Mouse (Mus musculus) fat pad, adult 2 months (tissue): Measurements from ENCODE around the gene Osbpl5.

Source experiments
- DNase-seq: peaks from one replicate; pipeline ENCODE4 v3.0.0-alpha.2; 2011; ENCODE audit warnings: low read depth, low spot score; ENCODE audit errors: extremely low read depth

Gene Osbpl5

DNA sequence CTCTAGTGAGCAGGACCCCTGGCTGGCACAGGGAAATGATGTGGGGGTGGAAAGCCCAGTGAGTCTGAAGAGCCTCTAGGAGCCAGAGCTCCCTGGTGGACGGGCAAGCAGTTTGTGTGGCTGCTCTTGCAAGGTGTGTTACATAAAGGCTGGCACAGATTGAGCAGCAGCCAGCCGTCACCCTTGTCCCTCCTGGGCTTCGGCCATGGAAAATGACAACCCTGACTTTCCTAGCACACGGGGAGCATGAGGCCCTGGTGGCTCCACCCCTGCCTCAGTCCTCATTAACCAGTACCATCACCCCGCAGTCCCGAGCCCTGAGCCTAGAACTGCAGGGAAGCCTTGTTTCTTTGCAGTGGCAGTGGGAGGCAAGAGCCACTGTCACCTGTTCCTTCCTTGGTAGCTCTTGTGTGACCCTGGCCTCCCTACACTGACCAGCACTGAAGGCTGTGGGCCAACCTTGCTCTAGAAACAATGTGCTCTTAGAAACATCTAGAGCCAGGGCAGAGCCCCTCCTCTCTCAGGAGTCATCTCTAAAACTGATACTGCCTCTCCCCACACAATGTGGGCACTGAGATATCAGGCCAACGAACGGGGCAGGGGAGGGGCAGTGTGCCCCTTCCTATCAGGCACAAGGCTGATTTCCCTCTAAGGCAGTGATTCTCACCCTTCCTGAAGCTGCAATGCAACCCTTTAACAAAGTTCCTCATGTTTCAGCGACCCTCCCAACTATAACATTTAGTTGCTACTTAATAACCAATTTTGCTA is 1.2 kb downstream of the Osbpl5 start:
- DNase-seq = peak; percentile 45

DNA sequence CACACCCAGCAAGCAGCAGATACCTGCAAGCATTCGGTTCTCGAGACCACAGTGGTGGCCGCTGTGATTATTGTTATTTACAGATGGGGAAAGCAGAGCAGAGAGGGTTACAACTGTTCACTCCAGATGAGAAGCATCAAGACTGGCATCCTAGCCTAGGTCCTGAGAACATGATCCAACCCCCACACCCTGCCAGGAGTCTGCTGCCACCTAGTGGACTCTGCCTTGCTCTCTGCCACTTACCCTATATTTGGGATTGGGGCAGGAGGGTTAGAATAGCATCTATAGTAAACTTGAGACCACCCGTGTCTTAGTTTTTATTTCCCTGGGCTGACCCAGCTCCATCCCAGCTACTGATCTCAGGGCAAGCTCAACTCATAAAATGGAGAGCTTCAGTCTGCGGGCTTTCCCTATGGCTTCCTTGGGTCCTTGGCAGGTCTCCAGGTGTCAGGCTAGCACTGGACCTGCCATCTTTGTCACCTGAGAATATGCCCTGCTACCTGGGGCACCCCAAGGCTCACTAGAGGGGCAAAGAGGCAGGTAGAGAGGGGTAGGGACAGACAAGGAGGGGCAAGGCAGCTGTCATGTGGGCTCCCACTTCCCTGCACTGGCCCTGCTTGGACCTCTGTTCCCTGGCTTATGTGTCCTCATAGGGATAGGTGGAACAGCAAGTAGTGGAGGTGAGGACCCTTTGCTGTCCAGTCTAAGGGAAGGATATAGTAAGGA is 2.6 kb downstream of the Osbpl5 start:
- no peak for DNase-seq

DNA sequence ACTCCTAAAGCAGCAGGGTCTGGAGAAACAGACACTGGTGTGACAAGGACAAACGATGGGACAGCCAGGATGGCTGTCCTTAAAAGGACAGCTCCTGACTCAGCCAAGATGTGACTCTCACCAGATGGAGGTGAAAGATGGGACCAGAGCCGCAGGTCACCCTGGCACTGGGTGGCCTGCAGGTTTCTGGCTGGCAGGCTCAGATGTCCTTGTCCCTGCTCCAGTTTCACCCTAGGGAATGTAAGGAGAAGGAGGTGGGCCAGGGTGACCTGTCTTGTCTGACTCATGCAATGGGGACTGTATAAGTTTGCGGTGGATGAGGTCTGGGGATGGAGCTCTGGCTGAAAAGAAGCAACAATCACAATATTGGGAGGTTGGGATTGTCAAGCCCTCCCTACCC is 4.2 kb downstream of the Osbpl5 start:
- DNase-seq = no peak

GRCm38 (mm10) chr7:143752056-143752455 is 4.7 kb downstream of the Osbpl5 start:
- DNase-seq = no peak

DNA sequence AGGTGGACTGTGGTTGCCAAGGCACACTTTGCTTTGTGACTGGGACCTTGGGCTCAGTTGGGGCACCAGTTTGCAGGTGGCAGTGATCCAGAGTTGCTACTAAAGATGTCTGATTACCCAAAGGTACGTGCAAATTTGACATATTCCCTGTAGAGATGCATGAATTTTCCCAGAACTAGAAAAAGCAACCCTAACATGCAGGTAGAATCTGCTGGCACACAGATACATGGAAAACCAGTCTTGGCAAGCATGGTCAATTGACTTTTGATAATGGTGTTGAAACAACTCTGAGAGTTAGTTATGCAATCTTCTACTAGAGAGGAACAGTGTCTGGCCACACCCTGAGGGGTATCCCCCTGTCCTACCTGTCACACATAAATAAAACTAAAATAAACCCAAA is 5.4 kb downstream of the Osbpl5 start:
- DNase-seq = peak; percentile 50

- DNase-seq = no peak
These were observed 7.7 kb downstream of the Osbpl5 start for GRCm38 (mm10) chr7:143749045-143749444.

- peak; percentile 64 for DNase-seq
These were observed 8.5 kb downstream of the Osbpl5 start for GRCm38 (mm10) chr7:143748041-143748868.

GRCm38 (mm10) chr7:143740653-143741052 is 16.1 kb downstream of the Osbpl5 start:
- DNase-seq = no peak

DNA sequence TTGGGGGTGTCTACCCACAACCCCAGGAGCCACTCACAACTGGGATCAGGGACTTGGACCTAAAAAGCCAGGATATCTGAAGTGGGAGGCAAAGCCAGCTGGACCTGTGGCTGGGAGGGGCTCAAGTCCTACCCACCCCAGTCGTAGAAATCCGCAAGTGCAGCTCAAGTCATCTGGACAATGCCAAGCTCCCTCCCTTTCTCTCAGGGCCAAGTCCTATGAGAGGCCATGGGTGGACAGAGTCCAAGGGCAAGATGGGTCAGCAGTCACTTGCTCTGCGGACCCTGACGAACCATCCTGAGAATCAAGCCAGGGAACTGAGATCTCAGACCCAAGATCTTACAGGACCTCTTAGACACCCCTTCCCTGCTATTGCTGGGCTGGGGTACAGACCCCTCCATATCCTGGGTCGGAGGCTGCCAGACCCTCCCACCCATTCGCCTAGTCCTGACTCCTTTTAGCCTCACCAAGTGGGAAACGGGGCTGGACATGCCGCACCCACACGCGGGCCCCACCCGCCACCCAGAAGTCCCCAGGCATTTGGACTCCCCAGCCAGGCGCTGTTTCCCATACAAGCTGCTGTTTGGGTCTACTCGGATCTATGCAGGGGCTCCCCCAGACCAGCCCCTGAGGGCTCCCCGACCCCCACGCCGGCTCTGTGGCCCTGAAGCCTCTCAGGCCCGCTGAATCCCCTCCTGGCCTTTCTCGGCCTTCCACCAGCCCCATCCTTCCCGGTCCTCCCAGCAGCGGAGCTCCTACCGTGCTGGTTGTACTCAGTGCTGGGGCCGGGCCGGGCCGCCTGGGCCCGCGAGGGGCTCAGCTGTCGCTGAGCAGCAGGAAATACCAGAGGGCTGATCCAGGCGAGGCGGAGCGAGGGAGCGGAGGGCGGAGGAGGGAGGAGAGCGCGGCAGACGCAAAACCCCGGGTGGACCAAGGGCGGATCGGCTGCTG is 17.0 kb downstream of the Osbpl5 start:
- no peak for DNase-seq

GRCm38 (mm10) chr7:143738601-143739006 is 18.2 kb downstream of the Osbpl5 start:
- DNase-seq = no peak

DNA sequence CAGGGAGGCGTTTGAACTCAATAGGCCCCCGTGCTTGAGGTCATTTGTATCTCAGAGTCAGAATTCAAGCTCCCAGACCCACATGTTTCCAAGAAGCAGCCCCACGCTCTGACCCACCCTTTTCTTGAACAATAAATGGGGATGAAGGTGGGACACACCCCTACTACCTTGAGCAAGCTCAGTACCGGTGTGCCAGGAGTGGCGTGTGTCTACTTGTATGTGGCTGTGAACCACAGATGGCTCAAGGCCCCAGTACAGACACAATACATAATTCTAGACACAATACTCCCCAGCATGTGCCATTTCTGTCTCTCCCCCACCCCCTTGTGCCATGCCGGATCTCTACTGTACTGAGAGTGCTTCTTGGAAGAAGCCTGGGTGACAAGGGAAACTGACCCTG is 18.6 kb downstream of the Osbpl5 start:
- no peak for DNase-seq

DNA sequence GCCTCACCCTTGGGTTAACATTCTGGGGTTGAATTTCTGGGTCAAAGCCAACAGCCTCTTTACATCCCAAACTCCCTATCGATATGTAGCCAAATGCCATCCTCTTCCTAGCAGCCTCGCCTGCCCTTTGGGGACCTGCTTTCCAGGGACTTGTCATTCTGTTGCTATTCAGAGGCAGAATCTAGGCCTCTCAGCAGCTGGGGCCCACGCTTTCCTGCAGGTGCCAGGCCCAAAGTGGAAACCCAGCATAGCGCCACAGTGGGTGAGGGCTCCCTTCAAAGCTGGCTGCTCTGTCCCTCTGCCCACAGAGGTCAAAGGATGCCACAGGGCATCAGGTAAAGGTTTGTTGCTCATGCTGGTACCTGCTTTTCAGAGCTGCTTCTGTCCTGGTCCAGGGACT is 23.0 kb downstream of the Osbpl5 start:
- DNase-seq = no peak

- DNase-seq = no peak
These were observed 26.9 kb downstream of the Osbpl5 start for GRCm38 (mm10) chr7:143729886-143730285.

DNA sequence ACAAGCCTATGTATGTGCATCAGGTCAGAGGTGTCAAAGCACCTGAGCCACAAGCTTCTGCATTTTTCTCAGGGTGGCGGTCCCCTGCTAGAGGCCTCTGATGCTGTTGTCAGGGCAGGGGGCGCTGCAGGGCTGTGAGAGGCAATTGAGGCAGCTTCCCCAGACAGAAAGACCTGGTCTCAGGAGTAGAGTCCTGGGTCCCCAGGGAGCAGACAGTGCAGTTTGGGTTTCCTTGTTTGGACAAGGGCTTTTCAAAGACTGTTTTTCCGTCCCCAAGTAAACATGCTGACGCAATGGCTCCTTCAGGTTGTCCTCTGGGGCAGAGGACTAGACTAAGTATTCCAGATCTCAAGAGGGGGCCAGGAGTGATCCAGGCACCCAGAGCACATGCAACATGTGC is 30.4 kb downstream of the Osbpl5 start:
- DNase-seq = no peak

GRCm38 (mm10) chr7:143723841-143724240 is 32.9 kb downstream of the Osbpl5 start:
- no peak for DNase-seq

- no peak for DNase-seq
These were observed 34.1 kb downstream of the Osbpl5 start for GRCm38 (mm10) chr7:143722646-143723045.

- DNase-seq = no peak
These were observed 39.0 kb downstream of the Osbpl5 start for GRCm38 (mm10) chr7:143717811-143718210.

GRCm38 (mm10) chr7:143713421-143713820 is 43.4 kb downstream of the Osbpl5 start:
- no peak for DNase-seq

- DNase-seq = no peak
These were observed 43.9 kb downstream of the Osbpl5 start for GRCm38 (mm10) chr7:143712771-143713348.

DNA sequence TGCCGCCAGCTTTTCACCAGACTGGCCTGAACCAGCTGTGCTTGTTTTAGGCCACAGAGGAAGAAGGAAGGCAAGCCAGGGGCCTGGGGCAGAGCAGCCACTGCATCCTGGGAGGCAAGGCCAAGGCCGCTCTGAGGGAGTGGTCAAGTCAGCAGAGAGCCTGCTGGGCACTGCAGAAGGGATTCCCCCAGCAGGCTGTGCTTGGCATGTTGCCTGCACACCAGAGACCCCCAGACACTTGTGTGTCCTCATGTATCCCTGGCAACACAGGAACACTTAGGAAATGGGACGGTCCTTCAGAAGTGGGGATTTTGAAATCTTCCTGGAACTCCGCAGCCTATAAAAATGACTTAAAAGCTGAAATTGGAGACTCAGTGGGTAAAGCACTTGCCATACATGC is 44.8 kb downstream of the Osbpl5 start:
- DNase-seq = no peak
